Mouse (Mus musculus) neutrophil, adult 65 days (primary cell): ENCODE data around the gene Gnb2. TPM values are rescaled to one million over a fixed set of nuclear protein-coding genes. Genes with fewer than 3 reads are reported as not detected.

ENCODE experiments used
- total RNA-seq: library from RNA; stranded (reverse); gene quantifications from 2 replicates; pipeline ENCODE4 v1.2.4, GENCODE M21; 2023

Gnb2 gene
- 956 and 1,045 TPM in 2 replicates for total RNA-seq

DNA sequence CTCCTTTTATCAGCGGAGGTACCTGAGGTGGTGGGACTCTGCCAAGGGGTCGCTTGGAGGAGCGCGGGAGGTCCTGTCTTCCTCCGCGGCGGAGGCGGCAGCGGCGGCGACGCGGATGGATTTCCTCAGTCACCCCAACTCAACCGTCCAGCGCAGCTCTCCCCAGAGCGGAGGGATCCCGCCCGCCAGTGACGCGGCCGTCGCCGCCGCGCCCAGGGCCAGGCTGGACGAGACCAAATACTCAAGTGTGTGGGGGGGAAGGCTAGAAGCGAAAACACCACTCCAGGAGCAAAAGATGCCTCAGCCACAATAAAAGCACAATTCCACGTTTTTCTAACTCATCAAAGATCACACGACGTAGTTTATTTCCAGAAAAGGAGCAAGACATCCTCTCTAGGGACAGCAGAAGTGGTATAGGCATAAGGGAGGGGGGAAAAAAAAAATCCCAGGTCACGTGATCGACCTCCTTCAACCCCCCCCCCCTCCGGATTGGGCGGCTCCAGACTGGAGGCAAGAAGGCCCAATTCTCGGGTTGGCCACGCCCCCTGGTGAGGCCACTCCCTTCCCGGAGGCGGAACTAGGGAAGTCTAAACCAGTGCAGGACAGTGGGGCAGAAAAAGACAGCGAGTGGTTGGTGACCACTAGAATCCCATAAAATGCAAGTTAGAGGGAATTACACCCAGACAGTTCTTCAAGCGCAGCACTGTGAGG lies at the start of gene Gnb2, which contains the start of gene Epo:
Gnb2 (minus strand) TSS at position 394 of the 711 bp plus-strand sequence.
Epo (minus strand) TSS at position 126 of the 711 bp plus-strand sequence.

DNA sequence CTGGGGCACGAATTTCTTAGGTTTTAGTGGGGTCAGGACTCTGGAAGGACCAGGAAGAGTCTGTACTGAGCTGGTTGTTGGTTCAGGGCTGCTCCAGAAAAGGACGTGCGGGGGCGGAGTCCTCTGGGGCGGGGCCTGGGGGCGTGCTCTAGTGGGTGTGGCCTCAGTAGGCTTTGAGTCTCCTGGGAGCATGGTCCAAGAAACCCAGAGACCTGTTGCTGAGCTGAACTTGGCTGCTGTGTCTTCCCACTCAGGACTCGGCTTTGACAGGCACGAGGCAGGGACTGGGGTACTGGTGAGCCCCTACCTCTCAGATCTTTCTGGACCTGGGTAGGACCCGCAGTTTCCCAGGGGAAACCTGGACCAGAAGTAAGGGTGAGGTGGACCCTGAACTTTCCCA lies 36.4 kb upstream of the Gnb2 start, which contains the start of gene Tfr2:
Tfr2 (plus strand) TSS at position 176 of the 400 bp plus-strand sequence.

DNA sequence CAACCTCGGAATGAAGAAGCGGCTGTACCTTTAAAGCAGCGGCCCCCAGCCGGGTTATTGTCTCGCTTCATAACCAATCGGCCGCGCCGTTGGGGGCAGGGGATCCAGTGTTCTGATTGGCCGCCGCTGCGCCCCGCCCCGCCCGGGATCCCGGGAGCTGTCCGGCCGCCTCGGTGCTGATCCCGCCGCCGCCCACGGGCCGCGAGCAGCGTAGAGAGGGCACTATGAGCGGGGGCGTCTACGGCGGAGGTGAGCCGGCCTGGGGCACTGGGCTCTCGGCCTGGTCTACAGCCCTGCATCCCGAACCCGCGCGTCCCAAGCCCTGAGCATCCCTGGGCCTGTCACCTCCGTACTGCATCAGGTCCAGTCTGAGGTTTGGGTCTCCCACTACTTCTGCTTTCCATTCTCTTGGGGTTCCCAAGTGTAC lies 20.1 kb upstream of the Gnb2 start, which contains the start of gene Actl6b:
Actl6b (plus strand) TSS at position 107 of the 427 bp plus-strand sequence.

DNA sequence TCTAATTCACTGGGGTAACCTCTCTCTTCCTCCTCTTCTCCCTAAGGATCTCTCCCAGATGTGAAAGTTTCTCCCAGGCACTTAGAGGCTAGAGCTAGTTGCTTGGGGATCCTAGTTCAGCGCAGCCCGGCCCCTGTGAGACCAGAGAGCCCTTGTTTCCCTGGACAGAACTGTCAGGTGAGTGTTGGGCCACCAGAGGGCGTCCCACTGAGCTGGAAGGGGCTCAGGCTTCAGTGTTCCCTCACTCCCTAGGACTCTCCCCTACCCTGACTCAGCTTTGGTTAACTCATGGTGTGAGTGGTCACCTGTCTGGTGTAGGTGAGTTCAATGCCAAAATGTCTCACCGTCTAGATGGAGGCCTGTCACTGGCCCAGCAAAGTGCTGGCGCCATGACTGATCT lies 14.9 kb downstream of the Gnb2 start, which contains the start of gene Gigyf1:
Gigyf1 (plus strand) TSS at position 113 of the 400 bp plus-strand sequence.

DNA sequence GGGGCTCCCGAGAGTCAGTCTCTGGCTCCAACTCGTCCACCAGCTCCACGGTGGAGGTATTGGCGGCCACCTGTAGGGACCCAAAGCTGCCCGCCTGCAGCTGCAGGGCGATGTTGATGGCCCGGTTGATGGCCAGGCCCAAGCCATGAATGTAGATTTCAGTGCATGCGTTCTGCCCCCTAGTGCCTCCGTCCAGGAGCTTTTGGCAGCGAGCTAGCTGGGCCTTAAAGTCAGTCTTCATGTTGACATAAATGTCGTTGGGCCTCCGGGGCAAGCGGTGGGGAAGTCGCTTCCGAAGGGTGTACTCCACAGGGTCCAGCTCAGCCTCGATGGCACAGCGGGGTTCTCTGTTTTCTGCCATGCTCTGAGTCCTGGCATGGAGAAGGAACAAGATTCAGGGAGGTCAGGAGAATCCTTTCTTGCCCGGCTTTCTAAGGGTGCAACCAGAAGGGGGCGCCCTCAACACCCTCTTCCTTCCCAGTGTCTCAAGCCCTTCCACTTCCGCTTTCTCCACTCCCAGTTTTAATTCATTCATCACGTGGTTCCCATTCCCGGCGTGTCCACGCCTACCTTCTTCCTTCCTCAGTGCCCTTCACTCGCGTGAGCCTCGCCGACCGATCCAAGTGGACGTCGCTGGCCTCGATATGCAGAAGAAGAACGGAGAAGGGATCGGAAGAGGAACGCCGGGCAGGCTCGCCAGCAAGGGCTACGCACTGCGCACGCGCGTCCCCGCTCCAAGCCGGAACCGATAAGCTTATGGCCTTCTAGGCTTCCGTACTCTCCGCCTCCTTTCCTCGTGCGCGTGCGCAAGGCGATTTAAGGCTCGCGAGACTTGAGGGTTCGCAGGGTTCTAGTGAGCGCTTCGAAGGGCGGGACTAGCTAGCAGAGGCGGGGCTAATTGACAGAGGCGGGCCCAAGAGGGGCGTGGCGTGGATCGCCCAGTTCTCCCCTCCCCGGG lies 31.3 kb downstream of the Gnb2 start, which contains the start of gene Pop7:
Pop7 (minus strand) TSS at position 810 of the 958 bp plus-strand sequence.

Other genes with a start within 250 kb of the Gnb2 start
- 1.6 and 1.7 TPM in 2 replicates for gene Ache, start 246.0 kb downstream of the Gnb2 start, total RNA-seq
- 1.2 and 2.1 TPM in 2 replicates for gene Ufsp1, start 238.9 kb downstream of the Gnb2 start, total RNA-seq
- 182 and 213 TPM in 2 replicates for gene Srrt, start 225.8 kb downstream of the Gnb2 start, total RNA-seq
- gene Trip6, start 219.1 kb downstream of the Gnb2 start, total RNA-seq: 4.7 and 6.4 TPM in 2 replicates
- 28.8 and 38.1 TPM in 2 replicates for gene Slc12a9, start 199.9 kb downstream of the Gnb2 start, total RNA-seq
- gene Ephb4, start 183.4 kb downstream of the Gnb2 start, total RNA-seq: not detected in 2 replicates
- 0.06 TPM in 1 of 2 replicates, not detected in the other for gene Zan, start 56.4 kb downstream of the Gnb2 start, total RNA-seq
- 13.0 and 17.8 TPM in 2 replicates for gene Pop7, start 31.0 kb downstream of the Gnb2 start, total RNA-seq
- gene Gigyf1, start 15.0 kb downstream of the Gnb2 start, total RNA-seq: 46.2 and 60.4 TPM in 2 replicates
- not detected in 2 replicates for gene Epo, start 268 bp downstream of the Gnb2 start, total RNA-seq
- gene Actl6b, start 20.0 kb upstream of the Gnb2 start, total RNA-seq: not detected in 2 replicates
- 0.76 and 1.7 TPM in 2 replicates for gene Tfr2, start 36.3 kb upstream of the Gnb2 start, total RNA-seq
- gene Mospd3, start 67.5 kb upstream of the Gnb2 start, total RNA-seq: 41.8 and 42.3 TPM in 2 replicates
- gene Pcolce, start 80.3 kb upstream of the Gnb2 start, total RNA-seq: 0.61 and 2.0 TPM in 2 replicates
- gene Fbxo24, start 95.5 kb upstream of the Gnb2 start, total RNA-seq: 0.36 TPM in 1 of 2 replicates, not detected in the other
- gene Lrch4, start 95.6 kb upstream of the Gnb2 start, total RNA-seq: 235 and 280 TPM in 2 replicates
- gene Gm20605, start 95.7 kb upstream of the Gnb2 start, total RNA-seq: 37.6 and 52.5 TPM in 2 replicates
- gene Sap25, start 107.8 kb upstream of the Gnb2 start, total RNA-seq: 51.2 and 70.0 TPM in 2 replicates
- gene Irs3, start 112.2 kb upstream of the Gnb2 start, total RNA-seq: not detected in 2 replicates
- 16.4 and 17.0 TPM in 2 replicates for gene Agfg2, start 151.2 kb upstream of the Gnb2 start, total RNA-seq
- gene Nyap1, start 208.1 kb upstream of the Gnb2 start, total RNA-seq: 0.50 and 0.54 TPM in 2 replicates
- gene Tsc22d4, start 212.2 kb upstream of the Gnb2 start, total RNA-seq: 272 and 329 TPM in 2 replicates
- gene Ppp1r35, start 245.3 kb upstream of the Gnb2 start, total RNA-seq: 24.4 and 30.5 TPM in 2 replicates